Mouse (Mus musculus): ENCODE data around the gene Ubxn7. TPM values are rescaled to one million over a fixed set of nuclear protein-coding genes. Genes with fewer than 3 reads are reported as not detected.
"Not testable (repeated sequence)": the region's sequence is repeated elsewhere in the genome, so short reads cannot be mapped to it uniquely, and the experiment has no call there.

Ubxn7 gene
- 29.4 and 40.0 TPM in 2 replicates for polyA plus RNA-seq (2012; rRNA removed)

DNA sequence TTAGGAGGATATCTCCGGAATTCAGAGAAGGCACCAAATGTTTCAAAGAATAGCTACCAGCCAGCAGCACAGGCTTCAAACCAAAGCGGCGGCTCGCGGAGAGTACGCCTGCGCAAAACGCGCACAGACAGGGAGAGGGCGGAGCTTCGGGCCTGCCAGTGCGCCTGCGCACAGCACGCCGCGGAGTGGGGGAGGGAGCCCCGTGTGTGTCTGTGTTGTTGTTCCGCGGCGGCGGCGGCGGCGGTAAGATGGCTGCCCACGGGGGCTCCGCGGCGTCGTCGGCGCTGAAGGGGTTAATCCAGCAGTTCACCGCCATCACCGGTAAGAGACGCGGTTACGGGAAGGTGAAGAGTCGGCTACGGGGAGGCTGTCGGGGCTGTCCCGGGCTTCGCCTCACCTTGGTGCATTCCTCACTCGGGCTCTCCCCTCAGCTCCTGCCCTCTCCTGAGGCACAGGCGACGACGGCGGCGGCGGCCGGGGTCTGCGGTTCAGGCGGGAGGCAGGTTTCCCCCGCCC is at the start of gene Ubxn7:
Gene Ubxn7, plus strand, starts transcription at position 218 of the 516 bp plus-strand sequence.
- TF ChIP-seq POLR2A (IDR thresholded peaks at IDR 0.05; ENCODE audit: borderline replicate concordance, extremely low read depth, insufficient read depth, insufficient read length, poor library complexity, severe bottlenecking) (peak; percentile 92), CTCF (IDR thresholded peaks at IDR 0.05; ENCODE audit: borderline replicate concordance, extremely low read depth, insufficient read depth, insufficient read length) (no peak)
- DNase-seq (ENCODE audit: low read depth) = peak; percentile 99

- no peak for TF ChIP-seq POLR2A (IDR thresholded peaks at IDR 0.05; ENCODE audit: borderline replicate concordance, extremely low read depth, insufficient read depth, insufficient read length, poor library complexity, severe bottlenecking)
- no peak for TF ChIP-seq CTCF (IDR thresholded peaks at IDR 0.05; ENCODE audit: borderline replicate concordance, extremely low read depth, insufficient read depth, insufficient read length)
Observed at GRCm38 (mm10) chr16:32282608-32283007, 49.4 kb upstream of the Ubxn7 start.

DNA sequence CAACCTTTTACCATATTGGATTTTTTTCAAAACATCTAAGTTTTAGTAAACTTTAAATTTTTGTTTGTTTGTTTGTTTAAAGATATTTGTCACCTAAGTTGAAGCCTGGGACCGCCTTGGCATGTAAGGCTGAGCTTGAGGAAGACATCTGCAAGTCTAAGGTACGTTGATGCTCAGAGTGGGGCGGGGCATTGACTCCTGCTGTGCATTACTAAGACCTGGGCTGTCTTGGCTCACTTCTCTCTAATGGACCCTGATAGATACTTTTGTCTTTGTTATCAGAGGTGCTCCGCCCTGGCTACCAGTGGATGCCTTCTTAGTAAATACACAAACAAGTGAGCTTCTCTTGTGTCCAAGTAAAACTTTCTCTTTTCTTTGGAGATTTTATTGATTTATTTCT is 40.2 kb upstream of the Ubxn7 start:
- no peak for DNase-seq (ENCODE audit: low read depth)
- no peak for TF ChIP-seq CTCF (IDR thresholded peaks at IDR 0.05; ENCODE audit: borderline replicate concordance, extremely low read depth, insufficient read depth, insufficient read length)
- no peak for TF ChIP-seq POLR2A (IDR thresholded peaks at IDR 0.05; ENCODE audit: borderline replicate concordance, extremely low read depth, insufficient read depth, insufficient read length, poor library complexity, severe bottlenecking)

More at GRCm38 (mm10) chr16:32282608-32283007, 49.4 kb upstream of the Ubxn7 start:
- no peak for DNase-seq (ENCODE audit: low read depth)

GRCm38 (mm10) chr16:32299617-32300016 is 32.4 kb upstream of the Ubxn7 start:
- not testable (repeated sequence) for DNase-seq (ENCODE audit: low read depth)

DNA sequence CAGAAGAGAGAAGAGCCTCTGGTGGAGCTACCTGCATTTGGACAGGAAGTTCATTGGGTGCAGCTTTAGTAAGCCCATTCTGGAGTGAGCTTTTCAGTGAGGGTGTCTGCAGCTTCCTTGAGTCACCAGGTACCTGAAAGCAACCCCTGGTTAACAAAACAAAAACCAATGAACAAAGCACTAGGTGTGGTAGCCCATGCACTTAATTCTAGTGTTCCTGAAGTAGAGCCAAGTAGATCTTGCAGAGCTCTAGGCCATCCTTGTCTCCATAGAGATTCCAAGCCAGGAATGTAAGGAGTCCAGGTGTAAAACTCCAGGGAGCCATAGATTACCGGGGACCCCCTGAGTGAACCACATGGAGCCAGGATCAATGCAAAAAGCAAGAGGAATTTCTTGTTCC is 29.0 kb upstream of the Ubxn7 start:
- TF ChIP-seq POLR2A (IDR thresholded peaks at IDR 0.05; ENCODE audit: borderline replicate concordance, extremely low read depth, insufficient read depth, insufficient read length, poor library complexity, severe bottlenecking) = no peak
- no peak for TF ChIP-seq CTCF (IDR thresholded peaks at IDR 0.05; ENCODE audit: borderline replicate concordance, extremely low read depth, insufficient read depth, insufficient read length)
- DNase-seq (ENCODE audit: low read depth) = no peak

DNA sequence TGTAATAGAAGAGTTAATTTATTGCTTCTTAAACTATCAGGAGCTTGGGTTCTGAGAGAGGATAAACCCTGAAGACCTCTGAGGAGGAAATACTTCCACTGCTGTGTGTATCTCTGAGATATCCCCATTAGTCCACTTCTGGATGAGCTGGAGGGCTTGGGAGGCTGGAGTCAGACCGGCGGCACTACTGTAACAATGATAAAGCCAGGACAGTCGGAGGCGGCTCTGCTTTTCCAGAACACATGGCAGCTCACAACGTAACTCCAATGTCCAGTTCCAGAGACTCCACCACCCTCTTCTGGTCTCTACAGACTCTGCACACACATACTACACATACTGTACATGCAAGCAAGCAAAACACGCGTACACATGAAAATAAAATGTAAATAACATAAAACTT is 28.2 kb upstream of the Ubxn7 start:
- no peak for DNase-seq (ENCODE audit: low read depth)
- TF ChIP-seq POLR2A (IDR thresholded peaks at IDR 0.05; ENCODE audit: borderline replicate concordance, extremely low read depth, insufficient read depth, insufficient read length, poor library complexity, severe bottlenecking) = no peak
- no peak for TF ChIP-seq CTCF (IDR thresholded peaks at IDR 0.05; ENCODE audit: borderline replicate concordance, extremely low read depth, insufficient read depth, insufficient read length)

GRCm38 (mm10) chr16:32311970-32312369 is 20.1 kb upstream of the Ubxn7 start:
- TF ChIP-seq POLR2A (IDR thresholded peaks at IDR 0.05; ENCODE audit: borderline replicate concordance, extremely low read depth, insufficient read depth, insufficient read length, poor library complexity, severe bottlenecking) (no peak), CTCF (IDR thresholded peaks at IDR 0.05; ENCODE audit: borderline replicate concordance, extremely low read depth, insufficient read depth, insufficient read length) (no peak)
- DNase-seq (ENCODE audit: low read depth) = no peak

GRCm38 (mm10) chr16:32312386-32312785 is 19.7 kb upstream of the Ubxn7 start:
- no peak for DNase-seq (ENCODE audit: low read depth)

GRCm38 (mm10) chr16:32312859-32313258 is 19.2 kb upstream of the Ubxn7 start:
- TF ChIP-seq CTCF (IDR thresholded peaks at IDR 0.05; ENCODE audit: borderline replicate concordance, extremely low read depth, insufficient read depth, insufficient read length) (no peak), POLR2A (IDR thresholded peaks at IDR 0.05; ENCODE audit: borderline replicate concordance, extremely low read depth, insufficient read depth, insufficient read length, poor library complexity, severe bottlenecking) (no peak)
- no peak for DNase-seq (ENCODE audit: low read depth)

More at GRCm38 (mm10) chr16:32312386-32312785, 19.7 kb upstream of the Ubxn7 start:
- TF ChIP-seq POLR2A (IDR thresholded peaks at IDR 0.05; ENCODE audit: borderline replicate concordance, extremely low read depth, insufficient read depth, insufficient read length, poor library complexity, severe bottlenecking) (no peak), CTCF (IDR thresholded peaks at IDR 0.05; ENCODE audit: borderline replicate concordance, extremely low read depth, insufficient read depth, insufficient read length) (no peak)

DNA sequence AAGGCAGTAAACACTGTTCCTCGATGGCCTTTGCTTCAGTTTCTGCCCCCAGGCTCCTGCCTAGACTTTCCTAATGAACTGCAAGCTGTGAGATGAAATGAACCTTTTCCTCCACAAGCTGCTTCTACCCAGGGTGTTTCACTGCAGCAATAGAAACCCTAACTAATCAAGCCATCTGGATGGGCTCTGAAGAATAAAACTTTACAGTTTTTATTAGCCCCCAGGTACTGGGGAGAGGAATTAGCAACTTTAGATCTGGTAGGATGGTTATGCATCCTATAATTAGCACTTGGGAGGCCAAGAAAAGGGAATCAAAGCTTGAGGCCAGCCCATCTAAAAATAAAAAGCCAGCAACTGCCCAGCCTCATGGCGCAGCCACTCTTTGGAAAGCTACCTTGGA is 15.5 kb upstream of the Ubxn7 start:
- no peak for TF ChIP-seq POLR2A (IDR thresholded peaks at IDR 0.05; ENCODE audit: borderline replicate concordance, extremely low read depth, insufficient read depth, insufficient read length, poor library complexity, severe bottlenecking)
- no peak for TF ChIP-seq CTCF (IDR thresholded peaks at IDR 0.05; ENCODE audit: borderline replicate concordance, extremely low read depth, insufficient read depth, insufficient read length)
- no peak for DNase-seq (ENCODE audit: low read depth)

GRCm38 (mm10) chr16:32323953-32324352 is 8.1 kb upstream of the Ubxn7 start:
- TF ChIP-seq POLR2A (IDR thresholded peaks at IDR 0.05; ENCODE audit: borderline replicate concordance, extremely low read depth, insufficient read depth, insufficient read length, poor library complexity, severe bottlenecking) (no peak), CTCF (IDR thresholded peaks at IDR 0.05; ENCODE audit: borderline replicate concordance, extremely low read depth, insufficient read depth, insufficient read length) (no peak)
- DNase-seq (ENCODE audit: low read depth) = no peak

DNA sequence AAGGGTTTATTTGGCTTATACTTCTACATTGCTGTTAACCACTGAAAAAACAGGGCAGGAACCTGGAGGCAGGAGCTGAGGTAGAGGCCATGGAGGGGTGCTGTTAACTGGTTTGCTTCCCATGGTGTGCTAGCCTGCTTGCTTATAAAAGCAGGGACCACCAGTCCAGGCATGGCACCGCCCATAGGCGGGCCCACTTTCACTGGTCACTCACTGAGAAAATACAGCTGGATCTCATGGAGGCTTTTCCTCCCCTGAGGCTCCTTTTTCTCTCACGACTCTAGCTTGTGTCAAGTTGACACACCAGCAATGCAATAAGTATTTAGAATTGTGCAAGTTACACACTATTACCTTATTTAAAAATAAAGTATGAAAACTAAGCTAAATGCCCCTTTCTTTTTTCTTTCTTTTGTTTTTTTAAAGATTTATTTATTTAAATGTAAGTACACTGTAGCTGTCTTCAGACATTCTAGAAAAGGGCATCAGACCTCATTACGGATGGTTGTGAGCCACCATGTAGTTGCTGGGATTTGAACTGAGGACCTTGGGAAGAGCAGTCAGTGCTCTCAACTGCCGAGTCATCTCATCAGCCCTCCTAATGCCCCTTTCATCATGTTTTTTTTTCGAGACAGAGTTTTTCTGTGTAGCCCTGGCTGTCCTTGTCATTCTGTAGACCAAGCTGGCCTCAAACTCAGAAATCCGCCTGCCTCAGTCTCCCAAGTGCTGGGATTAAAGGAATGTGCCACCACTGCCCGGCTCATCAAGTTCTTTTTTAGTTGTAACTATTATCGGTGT is 984 bp upstream of the Ubxn7 start:
- DNase-seq (ENCODE audit: low read depth) = no peak
- TF ChIP-seq CTCF (IDR thresholded peaks at IDR 0.05; ENCODE audit: borderline replicate concordance, extremely low read depth, insufficient read depth, insufficient read length) = no peak
- no peak for TF ChIP-seq POLR2A (IDR thresholded peaks at IDR 0.05; ENCODE audit: borderline replicate concordance, extremely low read depth, insufficient read depth, insufficient read length, poor library complexity, severe bottlenecking)

All from brain, embryonic 14.5 days (tissue).